Mouse (Mus musculus) heart, embryonic 16.5 days (tissue): Measurements from ENCODE around the gene Hdac7. TPM values are rescaled to one million over a fixed set of nuclear protein-coding genes. Genes with fewer than 3 reads are reported as not detected.

Experiments
- ATAC-seq: fragments of 200-750 bp; cut with Nextera tagmentation; replicated peaks from 2 replicates; pipeline ENCODE4 v1.8.0; 2017; ENCODE audit warnings: moderate number of reproducible peaks; ENCODE audit not compliant: insufficient read depth, low FRiP score; ENCODE audit errors: extremely low read depth
- H3K27ac ChIP-seq: fragments of 300-500 bp; sonication (generic); 2 replicates; pipeline ENCODE4 v1.5.1; 2014; ENCODE audit warnings: mild to moderate bottlenecking, low read length, control low read depth, moderate library complexity
- H3K27me3 ChIP-seq: fragments of 300-500 bp; sonication (generic); 2 replicates; pipeline ENCODE4 v1.6.1; 2014; ENCODE audit warnings: low read length, mixed read lengths; ENCODE audit not compliant: control insufficient read depth, insufficient read depth
- H3K36me3 ChIP-seq: fragments of 300-500 bp; sonication (generic); 2 replicates; pipeline ENCODE4 v1.6.1; 2014; ENCODE audit not compliant: control insufficient read depth, insufficient read depth
- H3K4me1 ChIP-seq: fragments of 300-500 bp; sonication (generic); 2 replicates; pipeline ENCODE4 v1.6.1; 2014; ENCODE audit warnings: low read length, mixed read lengths; ENCODE audit not compliant: control insufficient read depth, insufficient read depth
- H3K4me2 ChIP-seq: fragments of 300-500 bp; sonication (generic); 2 replicates; pipeline ENCODE4 v1.6.1; 2014; ENCODE audit warnings: low read depth, mild to moderate bottlenecking, control low read depth, low read length
- H3K4me3 ChIP-seq: fragments of 300-500 bp; sonication (generic); 2 replicates; pipeline ENCODE4 v1.5.1; 2014; ENCODE audit warnings: mild to moderate bottlenecking, control low read depth, low read length
- H3K9ac ChIP-seq: fragments of 300-500 bp; sonication (generic); 2 replicates; pipeline ENCODE4 v1.6.1; 2014; ENCODE audit warnings: low read length, control low read depth
- H3K9me3 ChIP-seq: fragments of 300-500 bp; sonication (generic); replicated peaks from 2 replicates; pipeline ENCODE4 v1.6.1; 2016; ENCODE audit warnings: low read length; ENCODE audit not compliant: control insufficient read depth
- WGBS: fragments of 180-500 bp; shearing (Covaris S2); extraction: QIAGEN DNeasy Blood & Tissue Kit; methylation state at CpG from one replicate; pipeline ENCODE4 v1.1.7; 2014; 5-methylcytosine and 5-hydroxymethylcytosine counted together
- polyA plus RNA-seq: library from polyadenylated mRNA; unstranded; fragments of >200 nt; fragmentation: Nextera tagmentation; extraction: Ambion mirVana; gene quantifications from 2 replicates; pipeline ENCODE4 v1.2.1, GENCODE M21; 2015

Hdac7 gene
- polyA plus RNA-seq, 1 experiment from 2014 or later, result 31.7 TPM

- WGBS, result 81% methylated on average over 8 of the region's 8 CpGs
- H3K4me2 ChIP-seq, result peak overlapping the region; percentile 18; the same call in 1 of the 2 replicates
- no peak for ATAC-seq
- no peak overlapping the region for H3K4me3 ChIP-seq
- no peak overlapping the region for H3K9ac ChIP-seq
- H3K27ac ChIP-seq, result peak overlapping the region; percentile 32; the same call in 1 of the 2 replicates
- no peaks in the 10 kb centered on the region for H3K36me3 ChIP-seq
- no peaks in the 10 kb centered on the region for H3K9me3 ChIP-seq
- H3K4me1 ChIP-seq, result peaks cover 69% of the 10 kb centered on the region
- no peaks in the 10 kb centered on the region for H3K27me3 ChIP-seq
Measured at GRCm38 (mm10) chr15:97827401-97827800, 16.9 kb downstream of the Hdac7 start.

- H3K4me2 ChIP-seq, result no peak overlapping the region; the same call in 1 of the 2 replicates
- no peak overlapping the region; the same call in 1 of the 2 replicates for H3K9ac ChIP-seq
- ATAC-seq, result no peak
- WGBS, result 66% methylated on average over 5 of the region's 5 CpGs
- no peaks in the 10 kb centered on the region for H3K27me3 ChIP-seq
- no peak overlapping the region for H3K4me3 ChIP-seq
- H3K27ac ChIP-seq, result no peak overlapping the region; the same call in 1 of the 2 replicates
- no peaks in the 10 kb centered on the region for H3K9me3 ChIP-seq
- no peaks in the 10 kb centered on the region for H3K36me3 ChIP-seq
- H3K4me1 ChIP-seq, result peaks cover 70% of the 10 kb centered on the region
Measured at GRCm38 (mm10) chr15:97826588-97827261, 17.6 kb downstream of the Hdac7 start.

GRCm38 (mm10) chr15:97825941-97826587, 18.2 kb downstream of the Hdac7 start:
- Histone ChIP-seq H3K27ac (peak overlapping the region; percentile 88), H3K4me1 (peaks cover 77% of the 10 kb centered on the region), H3K27me3 (no peaks in the 10 kb centered on the region), H3K9ac (peak overlapping the region; percentile 74), H3K9me3 (no peaks in the 10 kb centered on the region), H3K4me2 (peak overlapping the region; percentile 75), H3K4me3 (peak overlapping the region; percentile 50), H3K36me3 (no peaks in the 10 kb centered on the region)
- ATAC-seq, result no peak
- 50% methylated on average over 12 of the region's 12 CpGs for WGBS

- peak; percentile 68 for ATAC-seq
- Histone ChIP-seq H3K4me3 (peak overlapping the region; percentile 50), H3K27ac (peak overlapping the region; percentile 88), H3K9me3 (no peaks in the 10 kb centered on the region), H3K27me3 (no peaks in the 10 kb centered on the region), H3K9ac (peak overlapping the region; percentile 74), H3K4me1 (peaks cover 83% of the 10 kb centered on the region), H3K36me3 (0 out of 2 replicates have a peak, but pooled peaks cover 3% of the 10 kb centered on the region), H3K4me2 (peak overlapping the region; percentile 75)
- WGBS, result 6% methylated on average over 29 of the region's 29 CpGs
Measured at GRCm38 (mm10) chr15:97825071-97825940, 19.0 kb downstream of the Hdac7 start.

- WGBS, result 60% methylated on average over 6 of the region's 6 CpGs
- Histone ChIP-seq H3K4me1 (peaks cover 78% of the 10 kb centered on the region), H3K4me2 (no peak overlapping the region), H3K9me3 (no peaks in the 10 kb centered on the region), H3K36me3 (0 out of 2 replicates have a peak, but pooled peaks cover 3% of the 10 kb centered on the region), H3K9ac (peak overlapping the region; percentile 74), H3K27ac (peak overlapping the region; percentile 88), H3K27me3 (no peaks in the 10 kb centered on the region), H3K4me3 (no peak overlapping the region)
- no peak for ATAC-seq
Measured at GRCm38 (mm10) chr15:97824042-97824441, 20.3 kb downstream of the Hdac7 start.

GRCm38 (mm10) chr15:97823479-97823878, 20.8 kb downstream of the Hdac7 start:
- no peak overlapping the region for H3K27ac ChIP-seq
- peaks cover 72% of the 10 kb centered on the region for H3K4me1 ChIP-seq
- H3K36me3 ChIP-seq, result 0 out of 2 replicates have a peak, but pooled peaks cover 3% of the 10 kb centered on the region
- no peak overlapping the region for H3K9ac ChIP-seq
- H3K4me3 ChIP-seq, result no peak overlapping the region
- H3K9me3 ChIP-seq, result no peaks in the 10 kb centered on the region
- 68% methylated on average over 12 of the region's 12 CpGs for WGBS
- no peaks in the 10 kb centered on the region for H3K27me3 ChIP-seq
- ATAC-seq, result no peak
- H3K4me2 ChIP-seq, result no peak overlapping the region

- Histone ChIP-seq H3K27ac (peak overlapping the region; percentile 85), H3K36me3 (0 out of 2 replicates have a peak, but pooled peaks cover 3% of the 10 kb centered on the region), H3K9me3 (no peaks in the 10 kb centered on the region), H3K27me3 (no peaks in the 10 kb centered on the region), H3K4me2 (0 out of 2 replicates have a peak overlapping the region, but pooled peaks have one; percentile 3), H3K9ac (no peak overlapping the region), H3K4me3 (no peak overlapping the region), H3K4me1 (peaks cover 67% of the 10 kb centered on the region)
- ATAC-seq, result no peak
- 43% methylated on average over 12 of the region's 12 CpGs for WGBS
Measured at GRCm38 (mm10) chr15:97822545-97823228, 21.6 kb downstream of the Hdac7 start.

GRCm38 (mm10) chr15:97821983-97822363, 22.3 kb downstream of the Hdac7 start:
- H3K9me3 ChIP-seq, result no peaks in the 10 kb centered on the region
- no peaks in the 10 kb centered on the region for H3K27me3 ChIP-seq
- peak overlapping the region; percentile 36 for H3K4me2 ChIP-seq
- H3K4me1 ChIP-seq, result peaks cover 64% of the 10 kb centered on the region
- WGBS, result 55% methylated on average over 6 of the region's 6 CpGs
- peak overlapping the region; percentile 85 for H3K27ac ChIP-seq
- 0 out of 2 replicates have a peak, but pooled peaks cover 3% of the 10 kb centered on the region for H3K36me3 ChIP-seq
- no peak overlapping the region for H3K4me3 ChIP-seq
- ATAC-seq, result no peak
- H3K9ac ChIP-seq, result peak overlapping the region; percentile 45
